Mouse (Mus musculus): Measurements from ENCODE around the gene Pdzd7. TPM values are rescaled to one million over a fixed set of nuclear protein-coding genes. Genes with fewer than 3 reads are reported as not detected.
"Not testable (repeated sequence)": the region's sequence is repeated elsewhere in the genome, so short reads cannot be mapped to it uniquely, and the experiment has no call there.

Pdzd7 gene
- polyA plus RNA-seq, 1 experiment = not detected

DNA sequence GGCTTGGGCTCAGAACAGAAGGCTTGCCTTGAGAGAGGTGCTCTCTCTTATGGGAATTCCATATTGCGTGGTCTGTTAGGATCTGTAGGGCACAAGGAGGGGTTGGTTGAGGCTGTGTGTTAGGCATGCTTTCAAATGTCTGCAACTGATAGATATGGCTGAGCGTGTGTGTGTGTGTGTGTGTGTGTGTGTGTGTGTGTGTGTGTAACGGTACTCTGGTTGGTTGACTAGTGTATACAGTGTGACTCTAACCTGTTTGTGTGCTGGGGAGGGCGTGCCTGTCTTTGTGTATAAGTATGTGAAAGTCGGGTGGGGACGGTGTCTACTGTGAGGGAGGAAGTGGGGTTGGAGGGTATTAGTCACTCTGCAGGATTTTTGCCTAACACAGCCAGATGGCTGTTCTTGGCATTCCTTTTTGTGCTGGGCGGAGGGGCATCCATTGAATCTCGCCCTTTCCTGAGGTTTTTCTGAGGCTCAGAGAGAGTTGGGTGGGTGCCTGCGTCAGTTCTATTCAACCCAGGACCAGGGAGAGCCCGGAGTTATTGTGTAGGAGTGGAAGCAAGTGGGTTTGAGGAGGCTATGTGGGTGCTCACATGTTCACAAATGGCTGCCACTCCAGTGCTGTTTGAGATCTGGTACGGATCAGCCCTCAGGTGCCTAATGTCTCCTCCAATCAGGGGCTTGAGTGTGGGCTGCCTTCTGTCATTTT lies 2.6 kb upstream of the Pdzd7 start:
- peak overlapping the region; percentile 75 for H3K27ac ChIP-seq (ENCODE audit: insufficient read depth, low read depth, low read length)
- TF ChIP-seq CTCF (IDR thresholded peaks at IDR 0.05; ENCODE audit: low read depth, low read length) (no peak), POLR2A (IDR thresholded peaks at IDR 0.05; ENCODE audit: borderline replicate concordance, low read depth, low read length) (no peak)
- H3K4me3 ChIP-seq (ENCODE audit: insufficient read depth, low read length) = peak overlapping the region; percentile 67
- peaks cover 19% of the 10 kb centered on the region for H3K4me1 ChIP-seq (ENCODE audit: control insufficient read depth, insufficient read depth, low read length)

DNA sequence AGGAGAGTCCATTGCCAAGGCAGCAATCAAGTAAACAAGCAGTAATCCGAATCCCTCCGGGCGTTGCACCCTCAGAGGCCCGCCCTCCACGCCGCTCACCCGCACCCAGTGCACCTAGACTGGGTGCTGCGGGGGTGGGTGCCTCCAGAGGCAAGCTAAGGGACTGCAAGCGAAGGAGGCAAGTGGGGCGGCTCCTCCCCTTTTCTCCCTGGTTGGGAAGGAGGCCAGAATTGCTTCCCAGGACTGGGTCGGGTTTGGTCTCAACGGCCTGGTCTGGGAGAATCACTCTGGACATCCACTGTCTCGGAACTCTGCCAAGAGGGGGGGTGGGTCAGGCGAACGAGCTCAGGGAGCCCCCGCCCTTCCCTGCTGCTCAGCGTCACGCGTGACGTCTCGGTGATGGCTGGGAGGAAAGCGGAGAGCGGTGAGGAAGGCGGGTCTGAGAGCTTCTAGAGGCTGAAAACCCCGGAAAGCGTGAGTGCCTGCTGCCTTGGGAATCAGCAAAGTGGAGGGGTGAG lies 2.0 kb upstream of the Pdzd7 start, which contains the start of gene Sfxn3:
TSS of gene Sfxn3 (plus strand) at position 87 of the 518 bp plus-strand sequence.
- H3K4me3 ChIP-seq (ENCODE audit: insufficient read depth, low read length) = peak within 1 kb of the TSS; percentile 67
- peaks cover 19% of the 10 kb centered on the region for H3K4me1 ChIP-seq (ENCODE audit: control insufficient read depth, insufficient read depth, low read length)
- peak within 1 kb of the TSS; percentile 75 for H3K27ac ChIP-seq (ENCODE audit: insufficient read depth, low read depth, low read length)
- TF ChIP-seq POLR2A (IDR thresholded peaks at IDR 0.05; ENCODE audit: borderline replicate concordance, low read depth, low read length) (no peak), CTCF (IDR thresholded peaks at IDR 0.05; ENCODE audit: low read depth, low read length) (no peak)

DNA sequence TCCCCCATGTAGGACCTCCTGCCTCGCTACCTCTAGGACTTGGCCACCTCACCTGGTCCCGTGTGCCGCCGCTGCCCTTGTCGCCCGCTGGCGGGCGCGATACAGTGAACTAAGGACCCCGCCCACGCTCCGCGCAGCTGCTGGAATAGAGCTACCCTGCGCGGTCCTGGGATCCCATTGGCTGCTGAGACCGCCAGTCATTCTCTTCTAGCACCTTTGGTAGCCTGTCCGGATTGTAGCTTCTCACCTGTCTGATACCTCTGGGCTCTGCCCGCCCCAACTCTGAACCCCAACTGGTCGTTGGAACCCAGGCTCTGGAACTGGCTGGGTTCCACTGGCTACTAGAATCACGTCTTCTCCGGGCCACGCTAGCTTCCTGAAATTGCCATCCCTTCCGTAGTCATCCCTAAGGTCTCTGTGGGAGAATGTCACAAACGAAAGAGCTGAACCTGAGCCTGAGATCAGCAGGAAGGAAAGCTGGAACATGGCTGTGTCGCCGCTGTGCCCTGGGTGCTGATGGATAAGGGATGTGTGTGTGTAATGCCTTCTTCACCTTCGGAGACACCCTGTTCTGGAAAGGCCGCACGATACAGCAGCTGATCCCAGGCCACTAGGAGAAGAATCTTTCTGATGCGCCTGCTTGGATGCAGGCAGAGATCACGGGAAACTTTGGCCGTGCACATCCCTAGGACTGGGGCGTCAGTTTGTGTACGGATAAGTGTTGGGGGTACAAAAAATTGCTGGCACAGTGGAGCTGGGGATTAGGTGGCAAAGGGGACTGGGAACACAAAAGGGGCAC lies 1.2 kb upstream of the Pdzd7 start:
- TF ChIP-seq CTCF (IDR thresholded peaks at IDR 0.05; ENCODE audit: low read depth, low read length) (no peak), POLR2A (IDR thresholded peaks at IDR 0.05; ENCODE audit: borderline replicate concordance, low read depth, low read length) (no peak)
- H3K4me3 ChIP-seq (ENCODE audit: insufficient read depth, low read length) = peak overlapping the region; percentile 67
- no peak overlapping the region; the same call in 1 of the 2 replicates for H3K27ac ChIP-seq (ENCODE audit: insufficient read depth, low read depth, low read length)
- H3K4me1 ChIP-seq (ENCODE audit: control insufficient read depth, insufficient read depth, low read length) = peaks cover 19% of the 10 kb centered on the region

DNA sequence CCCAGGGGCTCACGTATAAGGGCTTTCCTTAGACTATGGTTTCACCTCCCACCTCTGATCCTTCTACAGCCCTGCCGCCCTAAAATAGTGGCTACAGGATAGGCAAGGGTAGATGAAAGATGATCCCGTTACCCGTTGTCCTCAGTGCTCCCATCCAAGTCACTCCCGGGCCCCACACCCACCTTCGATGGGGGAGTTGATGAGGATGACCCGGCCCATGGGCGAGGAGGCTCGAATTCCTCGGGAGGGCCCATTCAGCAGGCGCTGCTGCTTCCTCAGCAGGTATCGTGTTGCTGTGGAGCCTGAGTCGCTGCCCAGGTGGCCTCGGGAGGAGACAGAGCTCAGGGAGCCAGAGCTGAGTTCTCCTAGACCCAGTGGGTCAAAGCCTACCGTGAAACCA lies 281 bp downstream of the Pdzd7 start:
- H3K4me1 ChIP-seq (ENCODE audit: control insufficient read depth, insufficient read depth, low read length) = peaks cover 19% of the 10 kb centered on the region
- H3K27ac ChIP-seq (ENCODE audit: insufficient read depth, low read depth, low read length) = no peak overlapping the region
- no peak overlapping the region for H3K4me3 ChIP-seq (ENCODE audit: insufficient read depth, low read length)
- TF ChIP-seq POLR2A (IDR thresholded peaks at IDR 0.05; ENCODE audit: borderline replicate concordance, low read depth, low read length) (no peak), CTCF (IDR thresholded peaks at IDR 0.05; ENCODE audit: low read depth, low read length) (no peak)

DNA sequence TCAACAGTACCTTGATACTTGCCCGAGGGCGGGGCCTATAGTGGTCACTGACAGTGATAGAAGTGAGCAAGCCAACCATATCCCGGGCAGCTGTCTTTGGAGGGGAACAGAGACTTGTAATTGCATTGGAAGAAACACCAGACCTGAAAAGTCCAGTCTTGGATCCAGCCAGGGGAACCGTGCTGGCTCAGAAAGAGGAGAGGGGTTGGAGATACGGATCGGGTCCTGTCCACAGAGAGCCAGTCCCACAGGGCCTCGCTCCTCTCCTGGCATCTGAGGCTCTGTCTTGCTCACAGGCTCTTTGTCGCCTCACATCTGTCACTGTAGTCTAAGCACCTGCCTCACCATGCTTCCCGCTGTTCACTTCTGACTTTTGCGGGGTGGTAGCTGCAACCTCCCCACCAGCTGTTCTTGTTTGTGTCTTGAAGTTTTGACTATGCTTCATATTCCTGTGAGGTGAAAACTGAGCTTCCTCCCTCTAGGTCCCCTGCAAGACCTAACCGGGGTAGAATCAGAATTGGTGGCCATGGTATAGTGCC lies 1.1 kb downstream of the Pdzd7 start:
- no peak overlapping the region for H3K4me3 ChIP-seq (ENCODE audit: insufficient read depth, low read length)
- TF ChIP-seq CTCF (IDR thresholded peaks at IDR 0.05; ENCODE audit: low read depth, low read length) (no peak), POLR2A (IDR thresholded peaks at IDR 0.05; ENCODE audit: borderline replicate concordance, low read depth, low read length) (no peak)
- H3K27ac ChIP-seq (ENCODE audit: insufficient read depth, low read depth, low read length) = no peak overlapping the region
- peaks cover 16% of the 10 kb centered on the region for H3K4me1 ChIP-seq (ENCODE audit: control insufficient read depth, insufficient read depth, low read length)

- no peaks in the 10 kb centered on the region for H3K4me1 ChIP-seq (ENCODE audit: control insufficient read depth, insufficient read depth, low read length)
- TF ChIP-seq POLR2A (IDR thresholded peaks at IDR 0.05; ENCODE audit: borderline replicate concordance, low read depth, low read length) (no peak), CTCF (IDR thresholded peaks at IDR 0.05; ENCODE audit: low read depth, low read length) (no peak)
- H3K27ac ChIP-seq (ENCODE audit: insufficient read depth, low read depth, low read length) = no peak overlapping the region
- H3K4me3 ChIP-seq (ENCODE audit: insufficient read depth, low read length) = no peak overlapping the region
Measured at GRCm38 (mm10) chr19:45040214-45040613, 5.3 kb downstream of the Pdzd7 start.

DNA sequence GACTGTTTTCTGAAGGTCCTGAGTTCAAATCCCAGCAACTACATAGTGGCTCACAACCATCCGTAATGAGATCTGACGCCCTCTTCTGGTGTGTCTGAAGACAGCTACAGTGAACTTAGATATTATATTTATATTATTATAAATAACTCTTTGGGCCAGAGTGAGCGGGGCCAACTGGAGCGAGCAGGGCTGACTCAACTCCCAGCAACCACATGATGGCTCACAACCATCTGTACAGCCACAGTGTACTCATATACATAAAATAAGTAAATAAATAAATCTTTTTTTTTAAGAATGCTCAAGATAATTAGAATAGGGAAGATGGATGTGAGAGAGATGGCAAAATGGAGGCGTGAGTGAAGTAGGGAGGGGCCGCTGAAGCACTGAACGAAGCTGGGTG lies 7.3 kb downstream of the Pdzd7 start:
- H3K4me3 ChIP-seq (ENCODE audit: insufficient read depth, low read length); H3K27ac ChIP-seq (ENCODE audit: insufficient read depth, low read depth, low read length); H3K4me1 ChIP-seq (ENCODE audit: control insufficient read depth, insufficient read depth, low read length): not testable (repeated sequence)

GRCm38 (mm10) chr19:45036867-45037266 lies 8.7 kb downstream of the Pdzd7 start:
- no peak for TF ChIP-seq POLR2A (IDR thresholded peaks at IDR 0.05; ENCODE audit: borderline replicate concordance, low read depth, low read length)
- 0 out of 2 replicates have a peak, but pooled peaks have one; percentile 23 for TF ChIP-seq CTCF (IDR thresholded peaks at IDR 0.05; ENCODE audit: low read depth, low read length)
- peaks cover 4% of the 10 kb centered on the region for H3K4me1 ChIP-seq (ENCODE audit: control insufficient read depth, insufficient read depth, low read length)
- no peak overlapping the region for H3K4me3 ChIP-seq (ENCODE audit: insufficient read depth, low read length)
- H3K27ac ChIP-seq (ENCODE audit: insufficient read depth, low read depth, low read length) = no peak overlapping the region

DNA sequence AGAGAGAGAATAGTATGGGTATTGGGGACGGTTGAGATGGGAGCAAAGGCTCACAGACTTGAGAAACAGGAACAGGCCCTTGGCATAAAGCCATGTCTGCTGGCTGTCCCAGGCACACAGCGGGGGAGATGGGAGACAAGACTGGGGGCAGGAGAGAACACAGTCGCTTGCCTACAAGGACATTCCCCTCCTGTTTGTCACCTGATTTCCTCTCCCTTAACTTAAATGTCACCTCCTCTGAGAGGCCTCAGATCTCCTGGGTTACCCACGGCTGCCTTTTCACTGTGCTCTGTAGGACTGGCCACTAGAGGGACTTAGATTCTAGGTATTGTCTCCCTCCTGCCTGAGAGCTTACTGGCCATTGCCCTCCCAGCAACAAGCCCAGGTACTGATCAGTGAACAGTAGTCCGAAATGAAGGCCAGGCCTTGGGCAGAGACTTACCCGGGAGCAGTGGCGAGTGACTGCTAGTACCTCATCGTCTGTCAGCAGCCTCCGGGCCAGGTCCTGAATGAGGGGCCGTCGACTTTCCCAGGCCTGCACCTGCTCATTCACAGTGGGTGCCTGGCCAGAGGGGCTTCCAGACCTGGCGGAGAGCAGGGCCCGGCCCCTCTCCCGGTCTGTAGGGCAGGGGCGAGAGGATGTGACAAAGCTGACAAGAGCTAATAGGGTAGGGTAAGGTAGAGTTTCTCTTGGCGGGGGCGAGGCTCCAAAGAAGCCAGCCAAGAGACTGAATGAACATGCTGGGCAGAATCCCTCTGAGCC lies 12.8 kb downstream of the Pdzd7 start:
- TF ChIP-seq CTCF (IDR thresholded peaks at IDR 0.05; ENCODE audit: low read depth, low read length) (peak; percentile 89), POLR2A (IDR thresholded peaks at IDR 0.05; ENCODE audit: borderline replicate concordance, low read depth, low read length) (no peak)
- H3K4me1 ChIP-seq (ENCODE audit: control insufficient read depth, insufficient read depth, low read length) = peaks cover 4% of the 10 kb centered on the region
- H3K27ac ChIP-seq (ENCODE audit: insufficient read depth, low read depth, low read length) = no peak overlapping the region
- no peak overlapping the region for H3K4me3 ChIP-seq (ENCODE audit: insufficient read depth, low read length)
